Mouse (Mus musculus) layer of hippocampus, adult 9-11 months (tissue): ENCODE results near the gene B230104I21Rik.

Experiments used
- DNase-seq: peaks from one replicate; pipeline ENCODE4 v3.0.0; 2022

B230104I21Rik gene

GRCm38 (mm10) chr4:154396652-154397301 lies 60.9 kb downstream of the B230104I21Rik start:
- DNase-seq, result no peak
